Mouse (Mus musculus) urinary bladder, postnatal 10 days (tissue): Measurements from ENCODE around the gene Gstm3.

Experiments used
- DNase-seq: peaks from one replicate; pipeline ENCODE4 v3.0.0; 2022; ENCODE audit warnings: low spot score

Gene Gstm3

GRCm38 (mm10) chr3:107929243-107929642 lies 39.8 kb downstream of the Gstm3 start:
- no peak for DNase-seq

- no peak for DNase-seq
Measured at GRCm38 (mm10) chr3:107928691-107929090, 40.4 kb downstream of the Gstm3 start.

GRCm38 (mm10) chr3:107927841-107928240 lies 41.2 kb downstream of the Gstm3 start:
- DNase-seq = no peak

GRCm38 (mm10) chr3:107925335-107925734 lies 43.7 kb downstream of the Gstm3 start:
- no peak for DNase-seq

- DNase-seq = no peak
Measured at GRCm38 (mm10) chr3:107920348-107920747, 48.7 kb downstream of the Gstm3 start.

GRCm38 (mm10) chr3:107917783-107918408 lies 51.2 kb downstream of the Gstm3 start:
- DNase-seq = no peak

GRCm38 (mm10) chr3:107917097-107917496 lies 52.0 kb downstream of the Gstm3 start:
- DNase-seq = no peak

- DNase-seq = no peak
Measured at GRCm38 (mm10) chr3:107916674-107917073, 52.4 kb downstream of the Gstm3 start.
